Mouse (Mus musculus) neural tube, embryonic 11.5 days (tissue): ENCODE measurements around the gene Dnajb8. TPM values are rescaled to one million over a fixed set of nuclear protein-coding genes. Genes with fewer than 3 reads are reported as not detected.

ENCODE experiments used
- ATAC-seq: fragments of 200-750 bp; cut with Nextera tagmentation; 2 replicates; pipeline ENCODE4 v1.8.0; 2017; ENCODE audit warnings: moderate number of reproducible peaks, mild to moderate bottlenecking, moderate TSS enrichment, moderate library complexity; ENCODE audit not compliant: insufficient read depth, low FRiP score, low TSS enrichment
- DNase-seq: peaks from one replicate; pipeline ENCODE4 v3.0.0-alpha.2; 2015; ENCODE audit warnings: low spot score
- H3K27ac ChIP-seq: fragments of 300-500 bp; sonication (generic); 2 replicates; pipeline ENCODE4 v1.5.1; 2014; ENCODE audit warnings: low read depth, mild to moderate bottlenecking, low read length
- H3K27me3 ChIP-seq: fragments of 300-500 bp; sonication (generic); 2 replicates; pipeline ENCODE4 v1.6.1; 2014; ENCODE audit warnings: mild to moderate bottlenecking, low read length, mixed read lengths; ENCODE audit not compliant: control insufficient read depth, insufficient read depth
- H3K36me3 ChIP-seq: fragments of 300-500 bp; sonication (generic); 2 replicates; pipeline ENCODE4 v1.6.1; 2014; ENCODE audit warnings: mild to moderate bottlenecking, low read length, moderate library complexity, mixed read lengths; ENCODE audit not compliant: control insufficient read depth, insufficient read depth
- H3K4me1 ChIP-seq: fragments of 300-500 bp; sonication (generic); 2 replicates; pipeline ENCODE4 v1.6.1; 2014; ENCODE audit warnings: low read length, mixed read lengths; ENCODE audit not compliant: control insufficient read depth, insufficient read depth
- H3K4me2 ChIP-seq: fragments of 300-500 bp; sonication (generic); 2 replicates; pipeline ENCODE4 v1.6.1; 2014; ENCODE audit warnings: low read depth, mild to moderate bottlenecking, moderate library complexity
- H3K4me3 ChIP-seq: fragments of 300-500 bp; sonication (generic); 2 replicates; pipeline ENCODE4 v1.5.1; 2014; ENCODE audit warnings: low read depth, low read length
- H3K9ac ChIP-seq: fragments of 300-500 bp; sonication (generic); 2 replicates; pipeline ENCODE4 v1.6.1; 2014; ENCODE audit warnings: mild to moderate bottlenecking, low read length
- H3K9me3 ChIP-seq: fragments of 300-500 bp; sonication (generic); 2 replicates; pipeline ENCODE4 v1.6.1; 2016; ENCODE audit warnings: low read length; ENCODE audit not compliant: control insufficient read depth
- WGBS: fragments of 180-500 bp; shearing (Covaris S2); extraction: QIAGEN DNeasy Blood & Tissue Kit; methylation state at CpG from one replicate; pipeline ENCODE4 v1.1.7; 2014; 5-methylcytosine and 5-hydroxymethylcytosine counted together
- polyA plus RNA-seq: library from polyadenylated mRNA; unstranded; fragments of >200 nt; fragmentation: Nextera tagmentation; extraction: Ambion mirVana; gene quantifications from 2 replicates; pipeline ENCODE4 v1.2.1, GENCODE M21; 2014

Dnajb8 gene
- polyA plus RNA-seq, 1 experiment from 2014 or later = not detected

DNA sequence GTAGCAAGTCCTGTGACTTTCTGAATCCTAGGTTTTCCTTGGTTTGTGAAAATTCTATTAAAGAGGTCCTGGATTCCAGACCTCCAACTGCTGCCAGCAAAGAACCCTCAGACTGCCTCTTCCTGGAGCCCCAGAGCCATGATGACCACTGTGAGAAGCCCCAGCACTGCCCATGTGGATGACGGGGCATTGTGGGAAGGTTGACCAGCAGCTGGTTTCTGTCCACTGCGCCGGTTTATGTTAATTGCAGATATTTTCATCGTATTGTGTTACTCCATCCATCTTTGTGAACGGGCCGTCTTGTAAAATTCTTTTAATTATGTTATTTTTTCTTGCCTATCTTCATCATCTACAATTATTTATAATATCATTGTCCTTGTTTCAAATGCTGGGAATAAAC is 52.6 kb downstream of the Dnajb8 start:
- 93% methylated on average over 6 of the region's 6 CpGs for WGBS
- no peak overlapping the region for H3K27ac ChIP-seq
- ATAC-seq (no peak), DNase-seq (no peak)
- H3K27me3 ChIP-seq = no peaks in the 10 kb centered on the region
- no peaks in the 10 kb centered on the region for H3K4me1 ChIP-seq
- H3K4me2 ChIP-seq = no peak overlapping the region
- no peaks in the 10 kb centered on the region for H3K9me3 ChIP-seq
- H3K36me3 ChIP-seq = no peaks in the 10 kb centered on the region
- H3K4me3 ChIP-seq = no peak overlapping the region
- H3K9ac ChIP-seq = no peak overlapping the region

GRCm38 (mm10) chr6:88276221-88276620 is 54.2 kb downstream of the Dnajb8 start:
- DNase-seq (no peak), ATAC-seq (no peak)
- Histone ChIP-seq H3K36me3 (no peaks in the 10 kb centered on the region), H3K4me2 (no peak overlapping the region), H3K27ac (no peak overlapping the region), H3K4me1 (no peaks in the 10 kb centered on the region), H3K9me3 (no peaks in the 10 kb centered on the region), H3K27me3 (no peaks in the 10 kb centered on the region), H3K9ac (no peak overlapping the region), H3K4me3 (no peak overlapping the region)
- 91% methylated on average over 4 of the region's 4 CpGs for WGBS

DNA sequence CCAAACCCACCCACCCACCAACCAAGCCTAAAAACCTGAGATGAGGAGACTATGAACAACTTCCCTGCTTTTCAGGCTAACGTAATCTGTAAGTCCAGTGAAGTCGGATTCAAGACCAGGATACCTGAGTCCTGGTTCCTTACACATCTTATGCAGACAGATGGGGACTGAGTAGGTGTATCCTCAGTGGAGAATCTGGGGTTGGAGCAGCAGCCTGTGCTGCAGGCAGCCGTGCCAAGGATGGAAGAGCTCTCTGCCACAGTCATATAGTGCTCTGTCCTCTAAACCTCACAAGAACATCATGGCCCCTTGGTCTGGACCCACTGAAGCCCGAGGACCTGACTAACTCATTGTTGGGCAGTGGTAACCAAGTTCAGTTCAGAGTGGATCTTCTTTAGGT is 55.2 kb downstream of the Dnajb8 start:
- Histone ChIP-seq H3K9me3 (no peaks in the 10 kb centered on the region), H3K9ac (no peak overlapping the region), H3K4me1 (no peaks in the 10 kb centered on the region), H3K27me3 (no peaks in the 10 kb centered on the region), H3K36me3 (no peaks in the 10 kb centered on the region), H3K27ac (no peak overlapping the region), H3K4me2 (no peak overlapping the region), H3K4me3 (no peak overlapping the region)
- 88% methylated on average over 4 of the region's 4 CpGs for WGBS
- no peak for ATAC-seq
- no peak for DNase-seq

- no peak overlapping the region for H3K9ac ChIP-seq
- 81% methylated on average over 2 of the region's 2 CpGs for WGBS
- ATAC-seq = no peak
- no peaks in the 10 kb centered on the region for H3K9me3 ChIP-seq
- no peak overlapping the region for H3K4me3 ChIP-seq
- H3K4me2 ChIP-seq = no peak overlapping the region
- DNase-seq = no peak
- H3K4me1 ChIP-seq = no peaks in the 10 kb centered on the region
- H3K27me3 ChIP-seq = no peaks in the 10 kb centered on the region
- H3K36me3 ChIP-seq = no peaks in the 10 kb centered on the region
- H3K27ac ChIP-seq = no peak overlapping the region
These were observed 56.1 kb downstream of the Dnajb8 start for GRCm38 (mm10) chr6:88278141-88278540.

- H3K4me2 ChIP-seq = no peak overlapping the region
- H3K9ac ChIP-seq = no peak overlapping the region
- no peak for ATAC-seq
- H3K27ac ChIP-seq = no peak overlapping the region
- no peak overlapping the region for H3K4me3 ChIP-seq
- 84% methylated on average over 6 of the region's 6 CpGs for WGBS
- no peak for DNase-seq
- H3K9me3 ChIP-seq = no peaks in the 10 kb centered on the region
- H3K36me3 ChIP-seq = no peaks in the 10 kb centered on the region
- H3K27me3 ChIP-seq = no peaks in the 10 kb centered on the region
- H3K4me1 ChIP-seq = no peaks in the 10 kb centered on the region
These were observed 68.2 kb downstream of the Dnajb8 start for GRCm38 (mm10) chr6:88290129-88290766.

- no peak for ATAC-seq
- WGBS = 76% methylated on average over 4 of the region's 4 CpGs
- no peak overlapping the region for H3K9ac ChIP-seq
These were observed 70.3 kb downstream of the Dnajb8 start for GRCm38 (mm10) chr6:88292274-88292909.

GRCm38 (mm10) chr6:88299491-88299890 is 77.4 kb downstream of the Dnajb8 start:
- no peaks in the 10 kb centered on the region for H3K27me3 ChIP-seq
- no peak overlapping the region for H3K9ac ChIP-seq
- WGBS = 47% methylated on average over 2 of the region's 2 CpGs
- H3K9me3 ChIP-seq = no peaks in the 10 kb centered on the region
- H3K4me3 ChIP-seq = no peak overlapping the region
- no peaks in the 10 kb centered on the region for H3K36me3 ChIP-seq
- DNase-seq (no peak), ATAC-seq (no peak)
- no peak overlapping the region for H3K4me2 ChIP-seq
- no peak overlapping the region for H3K27ac ChIP-seq
- no peaks in the 10 kb centered on the region for H3K4me1 ChIP-seq

More at GRCm38 (mm10) chr6:88292274-88292909, 70.3 kb downstream of the Dnajb8 start:
- Histone ChIP-seq H3K9me3 (no peaks in the 10 kb centered on the region), H3K4me1 (no peaks in the 10 kb centered on the region), H3K27me3 (no peaks in the 10 kb centered on the region), H3K4me3 (no peak overlapping the region), H3K36me3 (no peaks in the 10 kb centered on the region), H3K4me2 (no peak overlapping the region), H3K27ac (no peak overlapping the region)
- DNase-seq = no peak

DNA sequence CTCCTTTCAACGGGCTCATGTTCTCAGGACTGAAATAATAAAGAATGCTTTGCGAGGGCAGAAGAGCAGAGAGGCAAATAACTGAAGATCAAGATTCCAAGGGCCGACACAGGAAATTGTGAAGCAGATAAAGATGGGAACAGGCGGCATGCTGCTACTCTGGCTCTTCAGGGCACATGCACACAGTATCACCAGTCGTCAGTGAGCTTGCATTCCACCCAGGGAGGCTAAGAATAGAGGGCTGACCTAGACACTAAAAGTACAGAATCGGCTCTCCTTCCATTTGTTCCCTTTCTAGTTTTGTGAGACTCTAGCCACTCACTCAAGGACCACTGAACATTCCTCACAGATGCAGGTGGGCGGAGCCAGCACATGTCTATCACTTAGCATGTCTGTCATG is 79.2 kb downstream of the Dnajb8 start:
- Histone ChIP-seq H3K4me1 (no peaks in the 10 kb centered on the region), H3K27ac (no peak overlapping the region), H3K4me2 (no peak overlapping the region), H3K9ac (no peak overlapping the region), H3K9me3 (no peaks in the 10 kb centered on the region), H3K27me3 (no peaks in the 10 kb centered on the region), H3K4me3 (no peak overlapping the region), H3K36me3 (no peaks in the 10 kb centered on the region)
- WGBS = 63% methylated on average over 7 of the region's 7 CpGs
- DNase-seq = no peak
- no peak for ATAC-seq
